Mouse (Mus musculus) megakaryocyte, adult 5-6 weeks (primary cell): Measurements from ENCODE around the gene Zbtb24. TPM values are rescaled to one million over a fixed set of nuclear protein-coding genes. Genes with fewer than 3 reads are reported as not detected.
"Not testable (repeated sequence)": the region's sequence is repeated elsewhere in the genome, so short reads cannot be mapped to it uniquely, and the experiment has no call there.

Experiments
- ATAC-seq: 2 replicates; pipeline ENCODE4 v1.8.0; 2016; ENCODE audit warnings: mild to moderate bottlenecking, inconsistent platforms; ENCODE audit not compliant: poor library complexity, severe bottlenecking
- total RNA-seq, 2 experiments: library from RNA; stranded (forward) in 1 of 2; stranded (reverse) in 1 of 2; fragments of 153-499, 151-499 nt in 1 of 2; fragments of 221-1000, 200-1000 nt in 1 of 2; gene quantifications; 2 replicates each; pipeline versions ENCODE4 v1.2.3 to v1.2.4; 2015 to 2017

Zbtb24 gene
- 9.3 and 12.6 TPM in 2 replicates for total RNA-seq (2015)
- total RNA-seq (2017): 22.3 and 26.2 TPM in 2 replicates

- peak; percentile 96 for ATAC-seq
Observed at GRCm38 (mm10) chr10:41450137-41450670, at the start of gene Zbtb24. TSS of gene Zbtb24 (plus strand) at chr10:41450383.

- ATAC-seq: no peak
Observed at GRCm38 (mm10) chr10:41401097-41401496, 49.1 kb upstream of the Zbtb24 start.

- no peak for ATAC-seq
Observed at GRCm38 (mm10) chr10:41403364-41403763, 46.8 kb upstream of the Zbtb24 start.

- ATAC-seq: no peak
Observed at GRCm38 (mm10) chr10:41403893-41404612, 46.1 kb upstream of the Zbtb24 start.

GRCm38 (mm10) chr10:41410176-41410575, 40.0 kb upstream of the Zbtb24 start:
- not testable (repeated sequence) for ATAC-seq

GRCm38 (mm10) chr10:41410821-41411220, 39.4 kb upstream of the Zbtb24 start:
- not testable (repeated sequence) for ATAC-seq

GRCm38 (mm10) chr10:41413471-41413870, 36.7 kb upstream of the Zbtb24 start:
- not testable (repeated sequence) for ATAC-seq

- ATAC-seq: not testable (repeated sequence)
Observed at GRCm38 (mm10) chr10:41415368-41415767, 34.8 kb upstream of the Zbtb24 start.

GRCm38 (mm10) chr10:41420496-41421200, 29.5 kb upstream of the Zbtb24 start:
- no peak for ATAC-seq

GRCm38 (mm10) chr10:41423681-41424080, 26.5 kb upstream of the Zbtb24 start:
- no peak for ATAC-seq

GRCm38 (mm10) chr10:41426368-41426767, 23.8 kb upstream of the Zbtb24 start:
- ATAC-seq: no peak

GRCm38 (mm10) chr10:41434624-41435023, 15.6 kb upstream of the Zbtb24 start:
- no peak for ATAC-seq

- no peak for ATAC-seq
Observed at GRCm38 (mm10) chr10:41435141-41435540, 15.0 kb upstream of the Zbtb24 start.

GRCm38 (mm10) chr10:41448216-41448615, 2.0 kb upstream of the Zbtb24 start:
- ATAC-seq: no peak

GRCm38 (mm10) chr10:41449684-41450083, 499 bp upstream of the Zbtb24 start:
- ATAC-seq: peak; percentile 44

GRCm38 (mm10) chr10:41450780-41451522, 768 bp downstream of the Zbtb24 start:
- ATAC-seq: no peak

GRCm38 (mm10) chr10:41451656-41452055, 1.5 kb downstream of the Zbtb24 start:
- ATAC-seq: no peak

GRCm38 (mm10) chr10:41452791-41453190, 2.6 kb downstream of the Zbtb24 start:
- ATAC-seq: no peak

- no peak for ATAC-seq
Observed at GRCm38 (mm10) chr10:41459990-41460389, 9.8 kb downstream of the Zbtb24 start.

- no peak for ATAC-seq
Observed at GRCm38 (mm10) chr10:41460501-41460900, 10.3 kb downstream of the Zbtb24 start.

- ATAC-seq: no peak
Observed at GRCm38 (mm10) chr10:41461057-41461722, 11.0 kb downstream of the Zbtb24 start.
